Mouse (Mus musculus) cerebellum, adult 2 months (tissue): ENCODE data around the gene Acbd4.

Experiments
- CTCF ChIP-seq: fragments of 200-500 bp; IDR thresholded peaks from 2 replicates; pipeline ENCODE4 v1.5.1; 2011; ENCODE audit warnings: low read depth, mild to moderate bottlenecking, control low read depth, low read length, moderate library complexity, borderline replicate concordance; ENCODE audit not compliant: insufficient read depth
- POLR2A ChIP-seq: fragments of 200-500 bp; IDR thresholded peaks from 2 replicates; pipeline ENCODE4 v1.6.1; 2011; ENCODE audit warnings: low read length, control low read depth, borderline replicate concordance; ENCODE audit not compliant: insufficient read depth

DNA sequence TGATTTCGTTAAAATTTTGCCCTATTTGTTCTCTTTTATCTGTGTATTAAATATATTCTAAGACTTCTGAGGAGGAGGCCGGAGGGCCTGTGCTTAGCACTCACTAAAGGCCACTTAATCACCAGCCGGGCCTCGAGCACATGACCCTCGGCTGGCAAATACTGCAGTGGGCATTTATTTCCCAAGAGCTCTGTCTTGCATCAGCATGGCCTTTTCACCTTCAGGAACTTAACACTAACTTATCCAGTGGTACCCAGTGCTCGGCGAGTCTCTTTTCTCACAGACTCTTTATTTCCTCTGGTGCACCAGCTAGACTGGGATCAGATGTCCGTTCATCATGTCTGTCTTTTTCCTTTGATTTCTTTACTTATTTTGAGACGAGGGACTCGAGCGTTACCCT lies 59.3 kb downstream of the Acbd4 start:
- TF ChIP-seq CTCF (no peak), POLR2A (no peak)
